Comparison of ENCODE assay signal across 22 mouse cellular contexts in genomic region chr1:162155546-162155945, GRCm38 (mm10).
A peak's percentile ranks its signal among the peaks of the same experiment; 100 is the strongest.
DNase-seq lines count a peak whose midpoint lies in the region; ATAC-seq and TF ChIP-seq lines count a peak whose summit lies in the region.
"Had no signal": no experiment of that assay in that cellular context is flagged by ENCODE, and none has a peak within 500 bp of the region (broad histone marks: within the 10 kb centered on the region; RNA-seq: fewer than 3 reads in every experiment).

No protein-coding gene starts in this region.

- H3K79me2 ChIP-seq in CH12.LX (replicated peaks; ENCODE audit: control insufficient read depth, extremely low read depth, insufficient read depth, poor library complexity, severe bottlenecking) = no peaks in the 10 kb centered on the region; the same call in 1 of the 2 replicates

- WGBS in limb, embryonic 15.5 days = 76% methylated on average over 3 of the region's 3 CpGs
- 93% methylated on average over 3 of the region's 3 CpGs for WGBS in limb, embryonic 10.5 days
- WGBS in midbrain, embryonic 11.5 days = 95% methylated on average over 3 of the region's 3 CpGs
- WGBS in midbrain, embryonic 15.5 days = 95% methylated on average over 3 of the region's 3 CpGs
- WGBS in intestine, postnatal 0 days = 78% methylated on average over 3 of the region's 3 CpGs

- H3K9ac ChIP-seq in limb, embryonic 15.5 days = no peak overlapping the region
- H3K9ac ChIP-seq in midbrain, embryonic 11.5 days (ENCODE audit: low read length) = no peak overlapping the region
- H3K9ac ChIP-seq in midbrain, embryonic 15.5 days = no peak overlapping the region
- no peak overlapping the region for H3K9ac ChIP-seq in CH12.LX (ENCODE audit: insufficient read depth, low read depth)
- no peak overlapping the region for H3K9ac ChIP-seq in intestine, postnatal 0 days (ENCODE audit: low read depth, low read length)

- no peaks in the 10 kb centered on the region for H3K27me3 ChIP-seq in limb, embryonic 15.5 days
- no peaks in the 10 kb centered on the region for H3K27me3 ChIP-seq in limb, embryonic 10.5 days (ENCODE audit: low read depth, poor library complexity, severe bottlenecking)
- no peaks in the 10 kb centered on the region for H3K27me3 ChIP-seq in midbrain, embryonic 11.5 days (ENCODE audit: control insufficient read depth, insufficient read depth, low read length)
- H3K27me3 ChIP-seq in midbrain, embryonic 15.5 days (replicated peaks) = no peaks in the 10 kb centered on the region
- no peaks in the 10 kb centered on the region for H3K27me3 ChIP-seq in CH12.LX (replicated peaks)
- no peaks in the 10 kb centered on the region for H3K27me3 ChIP-seq in intestine, postnatal 0 days (replicated peaks; ENCODE audit: control insufficient read depth, insufficient read depth, low read length)
- H3K27me3 ChIP-seq: Patski had no signal

- H3K4me3 ChIP-seq in limb, embryonic 15.5 days = no peak overlapping the region
- H3K4me3 ChIP-seq in limb, embryonic 10.5 days = no peak overlapping the region
- no peak overlapping the region for H3K4me3 ChIP-seq in midbrain, embryonic 11.5 days (ENCODE audit: low read depth, low read length)
- no peak overlapping the region for H3K4me3 ChIP-seq in midbrain, embryonic 15.5 days
- no peak overlapping the region for H3K4me3 ChIP-seq in CH12.LX (replicated peaks in 1 of 3; ENCODE audit: low read depth in 2 of 3, low read length in 2 of 3, poor library complexity in 1 of 3)
- H3K4me3 ChIP-seq in intestine, postnatal 0 days (ENCODE audit: low read depth, low read length) = no peak overlapping the region

- no peak for ATAC-seq in limb, embryonic 15.5 days (ENCODE audit: insufficient number of reproducible peaks, low FRiP score, low TSS enrichment, low read depth)
- no peak for ATAC-seq in midbrain, embryonic 11.5 days (ENCODE audit: low FRiP score)
- ATAC-seq in midbrain, embryonic 15.5 days (replicated peaks) = no peak
- ATAC-seq in intestine, postnatal 0 days = no peak
- ATAC-seq: activated CD4-positive, CD25-positive, alpha-beta regulatory T cell, adult 4 months; CD4-positive, CD25-positive, alpha-beta regulatory T cell, adult 4 months; Patski had no signal

- H3K4me2 ChIP-seq in limb, embryonic 15.5 days = no peak overlapping the region
- no peak overlapping the region for H3K4me2 ChIP-seq in midbrain, embryonic 11.5 days
- no peak overlapping the region for H3K4me2 ChIP-seq in midbrain, embryonic 15.5 days
- no peak overlapping the region for H3K4me2 ChIP-seq in CH12.LX (ENCODE audit: insufficient read depth, low read depth, poor library complexity, severe bottlenecking)
- H3K4me2 ChIP-seq in intestine, postnatal 0 days (replicated peaks; ENCODE audit: low read depth) = no peak overlapping the region

- no peak; the same call in 1 of the 2 replicates for TF ChIP-seq EP300 in CH12.LX (IDR thresholded peaks at IDR 0.05; ENCODE audit: low read length)

- in situ Hi-C loops in CH12.LX (cut with MboI; ENCODE audit: low pct_ligation_motif_present, low pct_unique_long_range_greater_than_20kb, low sequenced_read_pairs) = no loop called here

- peak; percentile 51 for DNase-seq in heart, adult 11 months
- no peak for DNase-seq in heart, adult 18-20 months
- DNase-seq in limb, embryonic 10.5 days (ENCODE audit: low spot score) = no peak
- DNase-seq in midbrain, embryonic 11.5 days (ENCODE audit: low spot score, missing footprints) = peak; percentile 51
- DNase-seq in CH12.LX (ENCODE audit: extremely low read depth) = peak; percentile 10
- DNase-seq: adrenal gland, adult 2 months; adrenal gland, adult 8-10 months; adrenal gland, postnatal 10 days; adrenal gland, postnatal 14 days; adrenal gland, postnatal 25 days; adrenal gland, postnatal 36 days; B cell, adult 2 months; cerebellum, adult 11 months; cerebellum, adult 11-12 months; cerebellum, adult 18-20 months had no signal

- dilution Hi-C loops in CH12.LX (cut with MboI; ENCODE audit: extremely low pct_ligation_motif_present, extremely low pct_unique_long_range_greater_than_20kb, low sequenced_read_pairs) = no loop called here

- H3K36me3 ChIP-seq in limb, embryonic 15.5 days = no peaks in the 10 kb centered on the region
- H3K36me3 ChIP-seq in limb, embryonic 10.5 days = no peaks in the 10 kb centered on the region
- no peaks in the 10 kb centered on the region for H3K36me3 ChIP-seq in midbrain, embryonic 11.5 days (ENCODE audit: control insufficient read depth, insufficient read depth, low read length)
- no peaks in the 10 kb centered on the region for H3K36me3 ChIP-seq in midbrain, embryonic 15.5 days (replicated peaks)
- no peaks in the 10 kb centered on the region for H3K36me3 ChIP-seq in CH12.LX (replicated peaks in 1 of 2; ENCODE audit: control insufficient read depth in 1 of 2, insufficient read depth in 1 of 2, low read length in 1 of 2)
- H3K36me3 ChIP-seq in intestine, postnatal 0 days (ENCODE audit: control insufficient read depth, insufficient read depth) = no peaks in the 10 kb centered on the region
- H3K36me3 ChIP-seq: G1E had no signal

- no peaks in the 10 kb centered on the region; the same call in none of the 2 replicates for H3K4me1 ChIP-seq in limb, embryonic 15.5 days
- peaks cover 15% of the 10 kb centered on the region for H3K4me1 ChIP-seq in limb, embryonic 10.5 days
- no peaks in the 10 kb centered on the region; the same call in 1 of the 2 replicates for H3K4me1 ChIP-seq in midbrain, embryonic 11.5 days (ENCODE audit: control insufficient read depth, insufficient read depth, low read length)
- no peaks in the 10 kb centered on the region for H3K4me1 ChIP-seq in midbrain, embryonic 15.5 days
- peaks cover 4 to 10% of the 10 kb centered on the region in 2 experiments; a peak in 2 of 4 replicates for H3K4me1 ChIP-seq in CH12.LX (ENCODE audit: control insufficient read depth in 1 of 2, insufficient read depth in 2 of 2)
- H3K4me1 ChIP-seq in intestine, postnatal 0 days (replicated peaks; ENCODE audit: control insufficient read depth, insufficient read depth, low read length) = no peaks in the 10 kb centered on the region

- 0 out of 2 replicates have a peak overlapping the region, but pooled peaks have one; percentile 2 for H3K27ac ChIP-seq in limb, embryonic 15.5 days
- no peak overlapping the region for H3K27ac ChIP-seq in limb, embryonic 10.5 days
- H3K27ac ChIP-seq in midbrain, embryonic 11.5 days (ENCODE audit: low read depth, low read length) = no peak overlapping the region
- H3K27ac ChIP-seq in midbrain, embryonic 15.5 days = no peak overlapping the region
- H3K27ac ChIP-seq in CH12.LX (ENCODE audit: insufficient read depth, low read depth) = no peak overlapping the region
- no peak overlapping the region for H3K27ac ChIP-seq in intestine, postnatal 0 days (ENCODE audit: low read depth, low read length)

- no peaks in the 10 kb centered on the region for H3K9me3 ChIP-seq in limb, embryonic 15.5 days
- no peaks in the 10 kb centered on the region for H3K9me3 ChIP-seq in limb, embryonic 10.5 days (replicated peaks)
- H3K9me3 ChIP-seq in midbrain, embryonic 11.5 days (ENCODE audit: control insufficient read depth, low read length) = no peaks in the 10 kb centered on the region
- H3K9me3 ChIP-seq in midbrain, embryonic 15.5 days = no peaks in the 10 kb centered on the region
- H3K9me3 ChIP-seq in CH12.LX (replicated peaks; ENCODE audit: low read length) = no peaks in the 10 kb centered on the region
- no peaks in the 10 kb centered on the region for H3K9me3 ChIP-seq in intestine, postnatal 0 days (ENCODE audit: control insufficient read depth)
- H3K9me3 ChIP-seq: G1E had no signal

- TF ChIP-seq RAD21 in CH12.LX (IDR thresholded peaks at IDR 0.05; ENCODE audit: low read depth, low read length) = no peak

- TF ChIP-seq POLR2A in CH12.LX (IDR thresholded peaks at IDR 0.05; ENCODE audit: low read depth, low read length) = no peak

- no peak for TF ChIP-seq CTCF in CH12.LX (conservative IDR thresholded peaks at IDR 0.05 in 1 of 2, IDR thresholded peaks at IDR 0.05 in 1 of 2; ENCODE audit: low read depth in 2 of 2, low read length in 2 of 2)
- no peak for TF ChIP-seq CTCF in intestine, postnatal 0 days (IDR thresholded peaks at IDR 0.05; ENCODE audit: low read depth)

TF ChIP-seq in CH12.LX, 34 proteins besides CTCF, POLR2A, EP300 and RAD21:
- TF ChIP-seq JUN (IDR thresholded peaks at IDR 0.05; ENCODE audit: insufficient read depth, low read depth, low read length) = no peak
- TF ChIP-seq CHD2 (IDR thresholded peaks at IDR 0.05; ENCODE audit: low read length) = no peak

Comparison
In these comparisons a context has a peak if more than half of its experiments do, and no peak if none do; other contexts are left out.
1. DNase-seq: peak in heart, adult 11 months (single experiment), midbrain, embryonic 11.5 days (single experiment) and CH12.LX (single experiment); none in heart, adult 18-20 months (0 of 2) and limb, embryonic 10.5 days (single experiment).